Mouse (Mus musculus) brain, embryonic 14.5 days (tissue): Measurements from ENCODE around the gene Gm6309.
"Not testable (repeated sequence)": the region's sequence is repeated elsewhere in the genome, so short reads cannot be mapped to it uniquely, and the experiment has no call there.

ENCODE experiments used
- CTCF ChIP-seq: fragments of 200-500 bp; IDR thresholded peaks from 2 replicates; pipeline ENCODE4 v1.5.1; 2012; ENCODE audit warnings: inconsistent platforms, mild to moderate bottlenecking, moderate library complexity, borderline replicate concordance; ENCODE audit not compliant: insufficient read depth, insufficient read length; ENCODE audit errors: extremely low read depth
- POLR2A ChIP-seq: fragments of 200-500 bp; IDR thresholded peaks from 2 replicates; pipeline ENCODE4 v1.6.1; 2012; ENCODE audit warnings: mild to moderate bottlenecking, inconsistent platforms, borderline replicate concordance; ENCODE audit not compliant: poor library complexity, insufficient read depth, insufficient read length, severe bottlenecking; ENCODE audit errors: extremely low read depth

DNA sequence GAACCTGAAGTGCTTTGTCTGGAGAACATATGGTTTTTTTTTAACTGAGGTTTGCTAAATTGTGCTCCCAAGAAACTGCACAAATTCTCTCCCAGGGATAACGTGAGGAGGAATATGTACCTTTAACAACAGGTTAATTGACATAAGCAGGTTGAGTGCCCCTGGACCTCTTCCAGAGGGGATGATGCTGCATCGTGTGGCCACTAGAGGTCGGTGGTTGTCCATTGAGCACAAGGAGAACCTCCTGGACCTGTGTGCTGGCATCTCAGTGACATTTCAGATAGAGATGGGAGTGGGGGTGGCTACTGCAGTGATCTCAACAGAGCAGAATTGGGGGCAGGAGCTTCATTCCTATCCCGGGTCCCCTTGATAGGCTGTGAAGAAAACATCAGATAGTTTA lies 2.2 kb upstream of the Gm6309 start:
- not testable (repeated sequence) for TF ChIP-seq POLR2A, CTCF
